Mouse (Mus musculus) liver, embryonic 15.5 days (tissue): Measurements from ENCODE around the gene Racgap1. TPM values are rescaled to one million over a fixed set of nuclear protein-coding genes. Genes with fewer than 3 reads are reported as not detected.

ENCODE experiments used
- ATAC-seq: fragments of 200-750 bp; cut with Nextera tagmentation; 2 replicates; pipeline ENCODE4 v1.8.0; 2017; ENCODE audit warnings: moderate number of reproducible peaks, mild to moderate bottlenecking, moderate library complexity; ENCODE audit not compliant: insufficient read depth
- H3K27ac ChIP-seq: fragments of 300-500 bp; sonication (generic); replicated peaks from 2 replicates; pipeline ENCODE4 v1.5.1; 2015; ENCODE audit warnings: mild to moderate bottlenecking, inconsistent platforms
- H3K27me3 ChIP-seq: fragments of 300-500 bp; sonication (generic); 2 replicates; pipeline ENCODE4 v1.6.1; 2015; ENCODE audit warnings: mild to moderate bottlenecking, inconsistent platforms
- H3K36me3 ChIP-seq: fragments of 300-500 bp; sonication (generic); replicated peaks from 2 replicates; pipeline ENCODE4 v1.6.1; 2015; ENCODE audit warnings: moderate library complexity, mild to moderate bottlenecking, inconsistent platforms
- H3K4me1 ChIP-seq: fragments of 300-500 bp; sonication (generic); replicated peaks from 2 replicates; pipeline ENCODE4 v1.6.1; 2015; ENCODE audit warnings: inconsistent platforms
- H3K4me2 ChIP-seq: fragments of 300-500 bp; sonication (generic); 2 replicates; pipeline ENCODE4 v1.6.1; 2015; ENCODE audit warnings: moderate library complexity, mild to moderate bottlenecking, inconsistent platforms
- H3K4me3 ChIP-seq: fragments of 300-500 bp; sonication (generic); replicated peaks from 2 replicates; pipeline ENCODE4 v1.5.1; 2015; ENCODE audit warnings: mild to moderate bottlenecking, inconsistent platforms
- H3K9ac ChIP-seq: fragments of 300-500 bp; sonication (generic); 2 replicates; pipeline ENCODE4 v1.6.1; 2015; ENCODE audit warnings: moderate library complexity, mild to moderate bottlenecking, inconsistent platforms
- H3K9me3 ChIP-seq: fragments of 300-500 bp; sonication (generic); replicated peaks from 2 replicates; pipeline ENCODE4 v1.6.1; 2016; ENCODE audit warnings: inconsistent platforms
- WGBS: fragments of 180-500 bp; shearing (Covaris S2); methylation state at CpG from one replicate; pipeline ENCODE4 v1.1.7; 2015; ENCODE audit warnings: mixed read lengths; ENCODE audit not compliant: insufficient replicate concordance; 5-methylcytosine and 5-hydroxymethylcytosine counted together
- polyA plus RNA-seq: library from polyadenylated mRNA; unstranded; fragments of >200 nt; fragmentation: Nextera tagmentation; extraction: Ambion mirVana; gene quantifications from 2 replicates; pipeline ENCODE4 v1.2.1, GENCODE M21; 2015

Gene Racgap1
- polyA plus RNA-seq, 1 experiment from 2014 or later = 66.2 TPM

- H3K36me3 ChIP-seq = no peaks in the 10 kb centered on the region
- ATAC-seq = peak; percentile 60
- peaks cover 41% of the 10 kb centered on the region for H3K4me1 ChIP-seq
- peak overlapping the region; percentile 48 for H3K4me3 ChIP-seq
- H3K9me3 ChIP-seq = no peaks in the 10 kb centered on the region
- H3K9ac ChIP-seq = peak overlapping the region; percentile 6; the same call in 1 of the 2 replicates
- H3K27ac ChIP-seq = 0 out of 2 replicates have a peak overlapping the region, but pooled peaks have one; percentile 41
- 5% methylated on average over 17 of the region's 17 CpGs for WGBS
- H3K4me2 ChIP-seq = peak overlapping the region; percentile 75
- H3K27me3 ChIP-seq = peaks cover 91% of the 10 kb centered on the region
Measured at GRCm38 (mm10) chr15:99663964-99664599, 12.6 kb upstream of the Racgap1 start.

DNA sequence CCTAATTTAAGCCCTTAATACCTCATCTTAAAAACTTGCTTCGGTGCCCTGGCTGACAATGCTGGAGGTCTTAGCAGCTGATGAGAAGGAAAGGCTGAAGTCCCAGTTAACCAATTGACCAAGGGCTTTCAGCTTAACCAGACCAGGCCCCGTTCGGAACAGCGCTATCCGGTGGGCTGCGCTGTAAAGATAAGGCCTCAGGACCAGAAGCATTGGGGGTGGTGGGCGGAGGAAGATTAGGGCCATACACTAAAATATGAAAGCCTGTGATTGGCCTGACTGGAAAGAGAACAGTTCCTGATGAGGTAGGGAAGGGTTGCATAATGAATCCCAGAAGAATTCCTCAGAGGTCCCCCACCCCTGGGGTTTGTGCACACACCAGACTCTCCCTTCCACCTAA is 10.9 kb upstream of the Racgap1 start:
- peaks cover 90% of the 10 kb centered on the region for H3K27me3 ChIP-seq
- no peak for ATAC-seq
- no peak overlapping the region for H3K27ac ChIP-seq
- no peak overlapping the region for H3K9ac ChIP-seq
- no peaks in the 10 kb centered on the region for H3K9me3 ChIP-seq
- H3K36me3 ChIP-seq = no peaks in the 10 kb centered on the region
- H3K4me3 ChIP-seq = no peak overlapping the region
- 12% methylated on average over 7 of the region's 7 CpGs for WGBS
- H3K4me1 ChIP-seq = peaks cover 42% of the 10 kb centered on the region
- no peak overlapping the region for H3K4me2 ChIP-seq

DNA sequence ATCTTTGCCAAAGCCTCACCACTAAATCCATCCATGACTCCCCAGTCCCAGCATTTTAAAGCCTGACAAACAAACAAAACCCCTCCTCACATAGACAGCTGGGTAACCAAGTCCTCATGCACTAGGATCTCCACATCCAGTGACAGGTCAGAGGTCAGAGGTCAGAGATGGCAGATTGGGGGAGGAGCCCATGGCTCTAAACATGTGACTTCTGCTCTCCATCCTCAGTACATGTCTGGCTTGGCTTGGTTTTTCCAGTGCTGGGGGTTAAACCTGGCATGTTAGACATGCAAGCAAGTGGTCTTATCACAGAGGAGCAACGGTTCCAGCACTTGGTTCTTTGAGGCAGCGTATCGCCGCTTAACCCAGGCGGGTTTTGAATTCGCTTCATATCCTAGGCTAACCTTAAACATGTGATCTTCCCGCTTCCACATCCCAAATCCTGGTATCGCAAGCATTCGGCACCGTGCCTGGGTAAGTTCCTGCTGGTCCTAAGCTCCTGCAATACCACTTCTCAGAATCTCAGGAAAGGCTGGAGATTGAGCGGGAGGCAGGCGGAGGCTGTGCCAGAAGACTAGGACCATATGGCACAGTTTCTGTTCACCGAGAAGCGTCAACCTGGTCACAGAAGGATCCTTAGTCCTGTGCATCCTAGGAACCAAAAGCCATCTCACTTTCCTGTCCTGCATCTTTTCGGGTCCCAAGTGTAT is 9.8 kb upstream of the Racgap1 start:
- ATAC-seq = no peak
- H3K4me3 ChIP-seq = no peak overlapping the region
- no peak overlapping the region for H3K27ac ChIP-seq
- no peak overlapping the region for H3K9ac ChIP-seq
- 80% methylated on average over 15 of the region's 15 CpGs for WGBS
- H3K27me3 ChIP-seq = peaks cover 90% of the 10 kb centered on the region
- H3K36me3 ChIP-seq = no peaks in the 10 kb centered on the region
- H3K9me3 ChIP-seq = no peaks in the 10 kb centered on the region
- H3K4me1 ChIP-seq = peaks cover 42% of the 10 kb centered on the region
- no peak overlapping the region for H3K4me2 ChIP-seq

DNA sequence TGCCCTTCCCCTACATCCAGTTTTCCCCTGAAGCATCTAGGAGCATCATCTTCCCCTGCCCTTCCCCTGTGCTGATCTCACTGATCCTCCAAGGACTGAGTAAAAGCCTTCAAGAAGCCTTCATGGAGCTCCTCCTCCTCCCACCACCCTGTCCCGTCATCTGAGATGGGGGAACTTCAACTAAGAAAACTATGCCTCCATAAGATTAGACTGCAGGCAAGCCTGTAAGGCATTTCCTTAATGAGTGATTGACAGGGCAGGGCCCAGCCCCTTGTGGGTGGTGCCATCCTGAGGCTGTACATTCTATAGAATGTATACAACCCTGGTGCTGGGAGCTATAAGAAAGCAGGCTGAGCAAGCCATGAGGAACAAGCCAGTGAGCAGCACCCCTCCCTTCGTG is 7.0 kb upstream of the Racgap1 start:
- H3K27me3 ChIP-seq = peaks cover 91% of the 10 kb centered on the region
- 21% methylated on average over 2 of the region's 2 CpGs for WGBS
- no peak overlapping the region for H3K27ac ChIP-seq
- H3K4me3 ChIP-seq = no peak overlapping the region
- no peak overlapping the region for H3K4me2 ChIP-seq
- no peak for ATAC-seq
- no peaks in the 10 kb centered on the region for H3K9me3 ChIP-seq
- H3K36me3 ChIP-seq = no peaks in the 10 kb centered on the region
- no peak overlapping the region for H3K9ac ChIP-seq
- H3K4me1 ChIP-seq = peaks cover 26% of the 10 kb centered on the region

- H3K9ac ChIP-seq = no peak overlapping the region
- 32% methylated on average over 9 of the region's 9 CpGs for WGBS
- no peak overlapping the region for H3K4me3 ChIP-seq
- H3K27ac ChIP-seq = no peak overlapping the region
- no peak for ATAC-seq
- H3K4me1 ChIP-seq = peaks cover 32% of the 10 kb centered on the region
- H3K9me3 ChIP-seq = no peaks in the 10 kb centered on the region
- no peak overlapping the region for H3K4me2 ChIP-seq
- peaks cover 79% of the 10 kb centered on the region for H3K27me3 ChIP-seq
- H3K36me3 ChIP-seq = no peaks in the 10 kb centered on the region
Measured at GRCm38 (mm10) chr15:99655956-99656355, 4.5 kb upstream of the Racgap1 start.

DNA sequence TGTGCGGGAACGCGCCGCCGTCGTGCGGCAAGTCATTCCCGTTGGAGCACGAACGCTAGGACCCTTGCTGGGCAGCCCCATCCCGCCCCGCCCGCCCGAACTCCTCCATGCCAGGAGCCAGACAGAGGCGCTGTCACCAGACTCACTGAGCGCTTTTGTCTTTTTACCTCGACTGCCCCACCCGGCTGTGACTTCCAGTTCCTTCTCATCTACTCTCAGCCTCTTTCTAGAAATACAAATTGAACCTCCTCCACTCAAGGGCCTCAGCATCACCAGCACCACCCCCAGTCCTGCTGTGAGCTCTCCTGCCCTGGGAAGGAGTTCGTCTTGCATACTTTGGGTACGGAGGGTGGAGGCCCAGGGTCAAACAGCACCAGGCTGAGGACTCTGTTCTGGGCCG is 2.4 kb upstream of the Racgap1 start:
- H3K9ac ChIP-seq = no peak overlapping the region
- H3K4me2 ChIP-seq = peak overlapping the region; percentile 42
- 10% methylated on average over 21 of the region's 21 CpGs for WGBS
- 0 out of 2 replicates have a peak overlapping the region, but pooled peaks have one; percentile 12 for H3K4me3 ChIP-seq
- H3K27ac ChIP-seq = no peak overlapping the region
- H3K27me3 ChIP-seq = peaks cover 64% of the 10 kb centered on the region
- peaks cover 50% of the 10 kb centered on the region for H3K4me1 ChIP-seq
- H3K9me3 ChIP-seq = no peaks in the 10 kb centered on the region
- ATAC-seq = no peak
- no peaks in the 10 kb centered on the region for H3K36me3 ChIP-seq

- Histone ChIP-seq H3K36me3 (0 out of 2 replicates have a peak, but pooled peaks cover 3% of the 10 kb centered on the region), H3K27ac (no peak overlapping the region), H3K27me3 (peaks cover 59% of the 10 kb centered on the region), H3K4me3 (0 out of 2 replicates have a peak overlapping the region, but pooled peaks have one; percentile 12), H3K9me3 (no peaks in the 10 kb centered on the region), H3K4me1 (peaks cover 51% of the 10 kb centered on the region), H3K4me2 (peak overlapping the region; percentile 42), H3K9ac (no peak overlapping the region)
- WGBS = 8% methylated on average over 8 of the region's 8 CpGs
- no peak for ATAC-seq
Measured at GRCm38 (mm10) chr15:99653291-99653690, 1.8 kb upstream of the Racgap1 start.

DNA sequence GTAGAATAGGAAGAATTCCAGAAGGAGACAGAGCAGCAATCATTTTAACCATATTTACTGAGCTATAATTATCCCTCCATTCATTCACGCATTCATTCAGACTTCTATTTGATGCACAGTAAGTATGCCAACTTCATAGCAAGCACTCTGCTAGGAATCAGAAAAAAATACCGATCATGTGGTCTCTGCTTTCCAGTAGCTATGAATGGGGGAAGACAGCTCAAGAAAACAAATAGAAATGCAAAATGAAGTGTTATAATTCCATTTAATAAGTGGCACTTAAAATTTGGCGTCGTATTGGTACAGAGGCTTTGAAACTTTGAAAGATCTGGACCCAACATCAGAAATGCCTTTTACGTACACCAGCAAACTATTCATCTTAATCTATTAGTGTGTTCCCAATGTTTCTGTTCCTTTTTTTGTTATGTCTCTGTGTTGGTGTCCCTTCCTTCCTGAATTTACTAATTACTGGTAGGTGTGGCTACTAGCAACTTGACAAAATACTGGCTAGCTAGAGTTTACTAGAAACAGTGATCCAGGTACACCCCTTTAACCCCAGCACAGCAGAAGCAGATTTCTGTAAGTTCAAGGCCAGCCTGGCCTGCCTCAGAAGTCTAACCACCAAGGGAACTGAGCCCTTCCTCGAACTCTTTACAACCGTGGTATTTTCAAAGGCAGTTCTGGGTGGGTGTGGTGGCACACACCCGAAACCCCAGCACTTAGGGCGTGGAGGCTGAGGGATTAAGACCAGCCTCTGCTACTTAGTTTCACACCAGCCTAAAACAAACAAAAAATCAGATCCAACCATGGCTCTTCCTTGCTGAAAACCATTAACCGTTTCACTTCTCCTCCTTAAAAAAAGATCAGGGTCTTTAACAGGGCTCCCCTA is 772 bp upstream of the Racgap1 start:
- H3K27ac ChIP-seq = no peak overlapping the region
- peaks cover 59% of the 10 kb centered on the region for H3K4me1 ChIP-seq
- H3K9ac ChIP-seq = no peak overlapping the region
- WGBS = 45% methylated on average over 10 of the region's 10 CpGs
- 0 out of 2 replicates have a peak, but pooled peaks cover 3% of the 10 kb centered on the region for H3K36me3 ChIP-seq
- H3K4me2 ChIP-seq = peak overlapping the region; percentile 73
- peak overlapping the region; percentile 84 for H3K4me3 ChIP-seq
- no peaks in the 10 kb centered on the region for H3K9me3 ChIP-seq
- ATAC-seq = no peak
- H3K27me3 ChIP-seq = peaks cover 49% of the 10 kb centered on the region

DNA sequence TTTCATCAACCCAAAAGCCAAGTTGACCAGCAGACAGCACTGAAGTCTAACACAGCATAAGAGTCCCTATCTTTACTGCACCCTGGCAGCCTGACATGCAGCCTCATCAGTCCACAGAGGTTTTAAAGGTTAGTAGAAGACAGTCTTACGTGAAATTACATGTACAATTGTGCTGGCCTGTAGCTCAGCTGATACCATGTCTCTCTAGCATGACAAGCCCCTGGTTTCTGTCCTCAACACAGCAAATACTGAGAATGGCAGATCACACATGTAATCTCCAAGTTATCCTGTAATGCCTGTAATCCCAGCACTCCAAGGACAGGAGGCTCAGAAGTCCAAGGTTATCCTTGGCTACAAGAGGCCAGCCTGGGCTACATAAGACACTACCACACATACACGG is 1.2 kb downstream of the Racgap1 start:
- no peak for ATAC-seq
- Histone ChIP-seq H3K9ac (peak overlapping the region; percentile 89), H3K9me3 (no peaks in the 10 kb centered on the region), H3K4me2 (peak overlapping the region; percentile 73), H3K27ac (peak overlapping the region; percentile 80; the same call in 1 of the 2 replicates), H3K36me3 (peaks cover 8% of the 10 kb centered on the region; the same call in 1 of the 2 replicates), H3K27me3 (peaks cover 30% of the 10 kb centered on the region), H3K4me3 (peak overlapping the region; percentile 84), H3K4me1 (peaks cover 77% of the 10 kb centered on the region)
- WGBS = 33% methylated on average over 2 of the region's 2 CpGs

- peak overlapping the region; percentile 84 for H3K4me3 ChIP-seq
- WGBS = 52% methylated on average over 6 of the region's 6 CpGs
- H3K4me2 ChIP-seq = peak overlapping the region; percentile 73
- H3K27me3 ChIP-seq = peaks cover 19% of the 10 kb centered on the region
- peaks cover 15% of the 10 kb centered on the region; the same call in 1 of the 2 replicates for H3K36me3 ChIP-seq
- no peak overlapping the region for H3K27ac ChIP-seq
- H3K9ac ChIP-seq = peak overlapping the region; percentile 89; the same call in 1 of the 2 replicates
- H3K9me3 ChIP-seq = no peaks in the 10 kb centered on the region
- peaks cover 82% of the 10 kb centered on the region for H3K4me1 ChIP-seq
- no peak for ATAC-seq
Measured at GRCm38 (mm10) chr15:99649067-99649761, 2.2 kb downstream of the Racgap1 start.
